Mouse (Mus musculus) lung, postnatal 4 days (tissue): ENCODE measurements around the gene Gm4981.

Experiments used
- DNase-seq, 2 experiments: peaks; one replicate each; pipeline ENCODE4 v3.0.0; 2021

Gm4981 gene

GRCm38 (mm10) chr10:58221571-58221970, 14.9 kb downstream of the Gm4981 start:
- DNase-seq, result peak in 1 of 2 experiments; percentile 63

DNA sequence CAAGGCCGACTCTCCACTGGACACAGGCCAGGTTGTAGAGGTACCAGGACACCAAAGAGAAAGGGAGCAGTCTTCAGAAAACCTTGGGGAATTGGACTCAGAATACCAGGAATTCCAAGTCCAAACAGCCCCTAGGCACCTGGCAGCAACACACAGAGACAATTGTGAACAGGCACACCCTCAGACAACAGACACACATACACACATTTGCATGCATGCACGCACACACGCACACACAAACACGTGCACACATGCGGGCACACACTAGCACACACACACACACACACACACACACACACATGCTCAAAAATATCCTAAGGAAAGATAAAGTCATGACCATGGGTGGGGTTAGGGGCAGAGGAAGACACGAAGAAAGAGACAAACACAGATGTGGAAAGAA, 15.8 kb downstream of the Gm4981 start:
- DNase-seq, result no peak

DNA sequence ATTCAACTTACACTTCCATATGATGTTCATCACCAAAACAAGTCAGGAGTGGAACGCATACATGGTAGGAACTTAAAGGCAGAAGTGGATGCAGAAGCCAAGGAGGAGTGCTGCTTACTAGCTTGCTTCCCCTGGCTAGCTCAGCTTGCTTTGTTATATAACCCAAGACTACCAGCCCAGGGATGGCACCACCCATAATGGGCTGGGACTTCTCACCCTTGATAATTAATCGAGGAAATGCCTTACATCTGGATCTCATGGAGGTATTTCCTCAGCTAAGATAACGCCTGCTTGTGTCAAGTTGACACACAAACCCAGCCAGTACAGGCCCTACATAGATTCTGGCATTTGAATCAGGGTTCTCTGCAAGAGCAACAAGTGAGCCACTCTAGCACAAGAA, 19.1 kb downstream of the Gm4981 start:
- no peak for DNase-seq

GRCm38 (mm10) chr10:58215353-58215752, 21.1 kb downstream of the Gm4981 start:
- DNase-seq, result no peak

DNA sequence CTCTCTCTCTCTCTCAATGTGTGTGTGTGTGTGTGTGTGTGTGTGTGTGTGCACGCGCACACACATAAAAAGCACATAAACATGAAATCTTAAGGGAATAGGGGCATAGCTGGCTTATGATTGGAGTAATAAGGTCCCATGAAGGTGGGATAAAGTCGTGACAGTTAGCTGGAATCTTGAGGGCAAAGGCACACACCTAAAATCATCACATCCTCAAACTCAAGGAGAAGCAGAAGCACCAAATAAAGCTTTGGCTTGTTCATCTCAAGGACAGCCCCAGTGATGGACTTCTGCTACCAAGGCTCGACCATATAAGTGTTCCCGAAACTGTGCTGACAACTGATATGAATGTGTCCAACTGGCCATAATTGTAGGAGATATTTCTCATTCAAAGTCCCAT, 21.6 kb downstream of the Gm4981 start:
- no peak for DNase-seq

DNA sequence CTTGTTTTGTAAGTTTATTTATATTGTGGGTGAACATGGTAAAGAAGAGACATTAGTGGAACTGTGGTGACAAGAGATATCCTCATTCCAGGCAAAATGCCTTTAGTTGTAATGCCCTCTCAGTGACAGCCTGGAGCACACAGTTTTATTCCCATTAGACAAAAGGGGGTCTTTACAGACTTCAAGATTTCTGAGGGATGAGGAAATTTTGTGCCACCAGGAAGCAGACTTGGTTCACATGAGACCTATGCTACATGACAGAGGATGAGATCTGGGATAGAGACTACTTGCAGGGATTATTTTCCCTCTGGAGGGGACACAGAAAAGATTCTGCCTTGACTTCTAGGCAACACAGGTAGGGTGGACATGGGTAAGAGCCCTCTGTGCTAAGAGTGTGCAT, 22.0 kb downstream of the Gm4981 start:
- no peak for DNase-seq

DNA sequence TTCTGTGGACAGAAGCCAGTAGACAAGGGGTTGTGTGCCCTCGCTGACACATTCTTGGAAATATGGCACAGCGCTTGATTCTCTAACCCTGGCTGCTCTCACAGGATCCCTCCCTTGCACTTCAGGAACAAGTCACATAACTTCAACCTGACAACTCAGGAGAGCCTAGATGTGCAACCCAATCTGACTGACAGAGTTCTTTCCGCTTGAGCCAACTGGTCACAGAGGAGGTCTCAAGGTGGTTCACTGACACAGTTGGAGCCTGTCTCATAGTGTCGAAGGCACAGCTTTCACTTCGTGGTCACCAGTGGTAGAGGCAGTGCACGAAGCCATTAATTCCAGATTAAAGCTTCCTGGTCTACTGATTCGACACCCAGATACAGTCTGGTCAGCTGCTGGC, 24.3 kb downstream of the Gm4981 start:
- DNase-seq, result no peak

GRCm38 (mm10) chr10:58211213-58211612, 25.3 kb downstream of the Gm4981 start:
- no peak for DNase-seq

DNA sequence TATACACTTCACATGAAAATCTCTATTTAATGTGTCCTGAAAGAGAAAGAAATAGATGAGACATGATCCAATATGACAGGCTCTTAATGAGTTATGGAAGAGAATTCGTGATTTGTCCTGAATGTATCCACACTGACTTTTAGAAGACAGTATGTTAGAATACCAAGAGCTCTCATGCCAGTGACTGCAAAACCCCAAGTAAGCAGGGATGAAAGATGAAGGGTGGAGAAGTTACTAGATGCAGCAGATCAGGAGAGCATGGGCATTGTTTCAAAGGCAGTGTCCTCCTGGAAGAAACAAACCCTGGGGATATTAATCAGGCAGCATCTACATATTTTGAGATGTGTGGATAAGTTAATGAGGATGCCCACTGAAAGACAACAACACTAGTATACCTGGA, 26.0 kb downstream of the Gm4981 start:
- DNase-seq, result no peak

DNA sequence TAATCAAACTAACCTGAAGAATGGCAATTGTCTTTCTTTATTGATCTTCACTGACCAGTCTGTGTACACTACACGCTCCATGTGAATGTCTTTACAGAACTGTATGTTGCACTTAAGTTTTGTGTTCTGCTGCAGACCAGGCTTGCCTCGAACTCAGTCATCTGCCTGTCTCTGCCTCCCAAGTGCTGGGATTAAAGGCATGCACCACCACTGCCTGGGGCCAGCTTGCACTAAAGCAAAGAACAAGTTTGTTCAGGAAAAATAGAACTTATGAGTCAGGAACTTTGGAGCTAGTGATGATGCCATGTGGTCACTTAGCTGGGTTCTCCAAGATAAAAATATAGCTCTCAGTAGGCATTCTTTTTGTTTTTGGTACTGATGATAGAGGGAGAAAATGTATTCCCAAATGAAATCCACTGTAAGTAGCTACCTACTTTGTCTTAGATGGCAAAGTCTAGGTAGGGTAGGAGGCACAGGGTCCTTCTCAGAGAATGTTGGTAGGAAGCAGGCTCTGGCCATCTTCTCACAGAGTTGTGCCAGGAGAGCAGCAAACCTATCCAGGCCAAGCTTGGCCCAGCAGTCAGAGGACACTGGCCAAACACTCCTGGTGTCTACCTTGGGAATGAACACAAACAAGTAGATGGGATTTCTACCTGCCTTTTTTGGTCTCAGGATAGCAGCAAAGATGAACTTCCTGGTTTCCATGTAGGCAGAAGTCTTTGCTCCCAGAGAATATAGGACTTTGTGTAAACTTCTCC, 26.6 kb downstream of the Gm4981 start:
- no peak for DNase-seq

GRCm38 (mm10) chr10:58206639-58207404, 29.7 kb downstream of the Gm4981 start:
- no peak for DNase-seq

DNA sequence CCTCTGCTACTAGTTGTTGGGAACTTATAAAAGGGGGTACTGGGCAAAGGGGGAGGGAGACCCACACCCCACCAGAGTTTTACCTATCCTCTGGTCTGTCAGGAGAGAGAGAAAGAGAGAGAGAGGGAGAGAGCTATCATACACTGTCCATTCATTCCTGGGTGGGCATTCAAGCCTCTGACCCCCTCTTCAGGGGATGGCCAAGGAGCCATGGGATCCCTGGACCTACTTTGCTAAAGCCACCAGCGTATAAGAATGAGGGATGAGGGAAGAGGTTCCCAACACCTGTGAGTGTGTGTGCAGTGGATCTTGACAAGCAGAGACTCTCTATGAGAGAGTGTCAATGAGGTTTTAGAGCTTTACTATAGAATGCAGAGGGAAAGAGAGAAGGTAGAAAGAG, 30.5 kb downstream of the Gm4981 start:
- DNase-seq, result no peak
